Mouse (Mus musculus) cerebellum, adult 9-10 months (tissue): Measurements from ENCODE around the gene Fam240a.

Experiments used
- DNase-seq: peaks from one replicate; pipeline ENCODE4 v3.0.0; 2022

The Fam240a gene

GRCm38 (mm10) chr9:110944265-110944664 is 27.6 kb upstream of the Fam240a start:
- DNase-seq = no peak

GRCm38 (mm10) chr9:110937506-110938490 is 21.1 kb upstream of the Fam240a start:
- no peak for DNase-seq

DNA sequence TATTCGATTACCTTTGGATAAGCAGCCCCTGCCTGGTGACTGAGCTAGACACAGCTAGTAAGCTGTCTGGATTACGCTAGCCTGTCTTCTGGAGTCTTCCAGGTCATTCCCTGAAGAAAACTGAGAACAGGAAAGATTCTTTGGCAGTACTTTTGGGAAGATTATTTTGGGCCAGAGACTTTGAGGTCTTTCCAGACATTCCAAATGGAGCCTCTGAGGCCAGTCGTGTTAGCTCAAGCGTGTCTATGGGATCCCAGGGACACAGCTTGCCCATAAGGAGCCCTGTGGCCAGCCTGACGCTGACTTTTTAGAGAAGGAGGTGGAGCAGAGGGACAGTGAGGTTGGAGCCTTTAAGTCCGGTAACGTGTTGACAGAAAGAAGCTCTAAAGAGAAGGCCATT is 19.3 kb upstream of the Fam240a start:
- no peak for DNase-seq

DNA sequence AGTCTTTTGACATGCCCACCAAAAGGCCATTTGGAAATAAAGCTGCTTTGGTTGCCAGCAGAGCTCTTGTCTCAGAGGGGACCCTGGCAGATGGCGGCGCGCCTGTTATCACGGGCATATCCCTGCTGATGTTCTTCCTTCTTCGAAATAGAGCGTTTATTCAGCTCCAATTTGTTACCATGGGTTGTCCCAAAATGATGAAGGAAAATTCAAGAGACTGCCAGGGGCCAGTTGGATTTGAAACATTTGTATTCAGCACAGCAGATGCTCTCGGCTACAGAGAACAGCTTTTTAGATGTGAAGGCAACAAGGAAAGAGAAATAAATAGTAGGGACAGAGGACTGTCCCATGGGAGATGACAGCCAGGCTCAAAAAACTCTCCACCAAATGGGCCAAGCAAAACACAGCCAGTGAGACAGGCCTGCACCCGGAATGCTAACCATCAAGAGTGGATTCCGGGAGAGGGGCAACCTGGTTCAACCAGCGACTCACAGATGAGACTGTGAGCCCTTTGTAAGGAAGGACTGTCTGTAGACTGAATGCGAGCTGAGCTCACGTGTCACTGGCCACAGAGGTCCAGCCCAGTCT is 17.3 kb upstream of the Fam240a start:
- peak; percentile 44 for DNase-seq

- DNase-seq = no peak
Measured at GRCm38 (mm10) chr9:110931573-110931972, 14.9 kb upstream of the Fam240a start.

DNA sequence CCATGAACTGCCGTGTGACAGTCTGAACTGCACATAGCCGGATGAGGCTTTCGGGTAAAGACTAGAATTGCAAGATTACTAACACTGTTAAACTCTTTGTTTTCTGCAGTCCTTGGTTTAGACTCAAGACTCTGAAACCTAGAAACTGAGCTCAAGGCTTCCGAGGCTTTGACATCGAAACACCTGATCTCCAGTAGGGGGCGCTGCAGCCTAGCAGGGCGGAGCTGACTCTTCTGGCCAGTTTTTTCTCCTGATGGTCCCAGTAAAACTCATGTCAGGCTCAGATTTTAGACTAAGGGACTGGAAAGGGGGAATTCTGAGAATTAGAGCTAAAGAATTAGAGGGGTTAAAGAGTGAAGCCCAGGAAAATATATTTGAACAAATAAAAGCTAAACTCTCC is 6.1 kb upstream of the Fam240a start:
- peak; percentile 21 for DNase-seq

DNA sequence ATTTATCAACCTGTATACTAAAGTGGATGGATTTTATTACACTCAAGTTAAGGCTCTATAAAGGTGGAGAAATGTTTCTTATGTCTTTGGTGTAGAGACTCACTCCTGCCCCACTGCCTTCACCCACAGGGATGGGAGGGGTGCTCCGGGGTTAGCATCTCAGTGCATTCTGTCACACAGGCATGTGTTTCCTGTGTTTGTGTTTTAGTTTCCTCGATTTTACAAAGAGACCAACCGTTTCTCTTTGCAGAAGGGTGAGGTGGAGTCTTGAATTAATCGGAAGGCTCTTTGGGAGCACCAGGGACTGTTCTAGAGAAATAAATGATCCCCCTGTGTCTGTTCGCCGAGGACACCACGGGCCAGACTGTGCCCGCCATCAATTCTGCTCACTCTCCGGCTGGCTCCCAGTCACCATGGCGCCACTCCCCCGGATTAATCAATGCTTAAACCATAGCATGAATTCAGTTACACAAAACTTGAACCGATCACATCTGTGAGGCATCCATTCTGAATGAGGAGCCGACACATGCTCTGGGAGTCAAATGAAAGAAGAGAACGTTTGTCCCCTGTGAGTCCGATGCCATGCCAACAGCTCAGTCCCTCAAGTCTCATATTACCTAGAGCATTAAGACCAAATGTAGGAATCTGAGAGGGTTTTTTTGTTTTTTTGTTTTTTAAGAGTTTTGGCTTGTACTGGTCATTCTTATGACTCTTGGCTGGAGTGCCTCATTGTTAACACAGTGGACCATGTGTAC is 4.2 kb upstream of the Fam240a start:
- DNase-seq = no peak

DNA sequence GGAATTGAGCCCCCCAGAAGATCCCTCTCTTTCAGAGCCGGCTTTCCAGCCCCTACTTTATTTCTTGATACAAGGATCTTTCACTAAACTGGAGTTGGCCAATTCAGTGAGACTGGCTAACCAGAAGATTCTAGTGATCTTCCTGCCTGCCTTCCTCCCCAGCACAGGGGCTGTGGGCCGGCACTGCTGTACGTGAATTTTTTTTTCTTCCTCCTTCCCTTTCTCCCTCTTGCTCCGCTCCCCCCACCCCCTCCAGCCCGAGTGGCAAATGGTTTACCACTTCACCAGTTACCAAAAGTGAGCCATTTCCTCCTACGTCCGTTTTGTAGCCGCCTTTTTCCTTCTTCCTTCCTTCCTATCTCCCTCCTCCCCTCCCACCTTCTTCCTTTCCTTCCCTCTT is 1.2 kb downstream of the Fam240a start:
- no peak for DNase-seq

GRCm38 (mm10) chr9:110914631-110915236 is 1.9 kb downstream of the Fam240a start:
- DNase-seq = no peak

GRCm38 (mm10) chr9:110909371-110909967 is 7.2 kb downstream of the Fam240a start:
- DNase-seq = no peak

- DNase-seq = no peak
Measured at GRCm38 (mm10) chr9:110908631-110909016, 8.0 kb downstream of the Fam240a start.

- DNase-seq = no peak
Measured at GRCm38 (mm10) chr9:110907838-110908630, 8.6 kb downstream of the Fam240a start.

GRCm38 (mm10) chr9:110907201-110907837 is 9.3 kb downstream of the Fam240a start:
- DNase-seq = no peak

DNA sequence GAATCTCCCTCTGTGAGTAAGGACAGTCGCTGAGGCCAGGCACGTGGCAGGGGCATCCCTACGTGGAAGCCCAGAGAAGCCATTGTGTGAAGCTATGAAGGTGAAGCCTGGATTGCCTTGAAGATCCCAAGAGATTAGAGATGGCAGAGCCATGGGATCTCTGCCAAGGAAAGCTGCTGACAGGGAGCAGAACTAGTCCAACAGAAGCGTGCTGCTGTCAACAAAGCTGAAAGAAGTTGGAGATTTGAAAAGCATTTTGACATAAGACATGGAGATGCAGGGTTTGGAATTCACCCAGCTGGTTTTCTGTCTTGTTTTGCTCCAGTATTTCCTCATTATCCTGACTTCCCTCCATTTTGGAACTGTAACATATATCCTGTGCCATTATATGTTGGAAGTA is 14.4 kb downstream of the Fam240a start:
- no peak for DNase-seq

GRCm38 (mm10) chr9:110901204-110901603 is 15.5 kb downstream of the Fam240a start:
- no peak for DNase-seq

DNA sequence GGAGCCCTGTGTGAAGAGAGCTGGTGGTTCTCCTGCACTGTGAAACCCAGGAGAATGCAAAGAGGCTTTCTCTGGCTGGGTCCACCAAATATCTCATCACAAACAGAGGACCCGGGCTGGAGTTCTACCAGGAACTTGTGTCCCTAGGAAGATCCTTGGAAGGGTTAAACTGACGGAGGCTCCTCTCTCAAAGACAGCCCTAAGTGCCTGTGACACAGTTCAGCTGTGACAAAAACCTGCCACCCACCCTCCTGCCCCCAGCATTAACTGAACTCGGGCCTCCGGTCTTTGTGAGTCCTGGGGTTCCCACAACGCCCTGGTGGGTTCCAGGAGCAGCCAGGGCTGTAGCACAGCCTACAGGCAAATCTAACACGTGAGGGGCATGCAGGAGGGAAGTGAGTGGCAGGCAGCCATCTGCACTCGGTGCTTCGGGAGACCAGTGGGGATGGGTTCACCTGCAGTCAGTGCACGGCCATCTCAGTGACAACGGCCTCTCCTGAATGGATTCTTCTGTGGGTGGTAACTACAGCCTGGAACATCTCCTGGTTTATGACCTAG is 17.1 kb downstream of the Fam240a start:
- DNase-seq = no peak

DNA sequence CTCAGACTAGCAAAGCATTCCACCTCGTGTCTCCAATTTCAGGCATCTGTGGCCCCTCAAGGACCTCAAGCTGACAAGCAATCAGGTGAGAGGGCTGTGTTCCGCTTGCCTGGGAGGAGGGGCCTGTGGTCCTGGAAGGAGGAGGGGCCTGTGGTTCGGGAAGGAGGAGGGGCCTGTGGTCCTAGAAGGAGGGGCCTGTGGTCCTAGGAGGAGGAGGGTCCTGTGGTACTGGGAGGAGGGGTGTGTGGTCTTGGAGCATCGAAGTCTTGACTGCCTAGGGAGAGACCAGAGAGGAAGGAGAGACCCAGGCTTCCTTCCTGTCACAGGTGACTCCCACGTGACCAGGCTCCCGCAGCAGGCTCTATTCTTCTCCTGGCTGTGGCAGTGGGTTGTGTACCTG is 20.1 kb downstream of the Fam240a start:
- DNase-seq = no peak

- no peak for DNase-seq
Measured at GRCm38 (mm10) chr9:110895994-110896393, 20.7 kb downstream of the Fam240a start.

DNA sequence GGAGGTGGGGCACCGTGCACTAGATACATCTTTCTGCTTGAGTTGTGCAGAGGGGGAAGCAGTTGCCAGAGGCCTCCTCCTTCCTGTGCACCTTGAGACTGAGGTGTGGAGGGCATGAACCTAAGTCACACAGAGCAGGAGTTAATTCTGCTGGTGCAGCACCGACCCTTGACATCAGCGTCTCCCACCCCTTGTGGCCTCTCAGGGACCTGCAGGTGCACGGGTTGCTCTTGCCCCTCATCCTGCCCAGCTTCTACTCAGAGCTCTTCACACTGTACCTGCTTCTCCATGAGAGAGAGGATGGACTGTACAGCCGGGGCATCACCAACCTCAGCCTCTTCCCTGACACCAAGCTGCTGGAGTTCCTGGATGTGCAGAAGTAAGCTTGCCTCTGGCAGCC is 21.2 kb downstream of the Fam240a start:
- DNase-seq = no peak

DNA sequence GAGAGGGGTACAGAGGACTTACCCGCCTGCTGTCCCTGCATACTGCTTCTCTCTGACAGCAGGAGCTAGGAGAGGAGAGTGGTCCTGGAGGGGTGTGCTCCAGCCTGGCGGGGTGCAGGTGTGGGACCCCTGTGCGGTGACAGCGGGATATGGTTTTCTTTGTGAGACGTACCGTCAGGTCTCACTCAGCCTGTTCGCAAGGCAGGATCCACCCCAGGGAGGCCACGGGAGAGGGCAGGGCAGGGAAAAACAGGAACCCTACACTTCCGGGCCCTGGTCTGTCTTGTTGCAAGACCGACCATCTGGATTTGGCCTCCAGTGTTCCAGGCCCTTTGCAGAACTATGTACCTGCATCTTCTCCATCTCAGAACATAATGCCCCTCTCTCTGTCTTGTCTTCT is 23.2 kb downstream of the Fam240a start:
- no peak for DNase-seq

- no peak for DNase-seq
Measured at GRCm38 (mm10) chr9:110892552-110892951, 24.1 kb downstream of the Fam240a start.
